Mouse (Mus musculus): ENCODE measurements at regions not wholly inside any gene's neighbourhood (a gene's known extent, or its start where the extent isn't known, plus 50 kb on each side); places are given as distances from the start of the nearest gene placed in this dataset.

- DNase-seq (ENCODE audit: low read depth, low spot score), result no peak
- Histone ChIP-seq H3K9me3 (ENCODE audit: control insufficient read depth, insufficient read depth, low read depth, low read length) (no peaks in the 10 kb centered on the region), H3K4me1 (ENCODE audit: control insufficient read depth in 2 of 2, insufficient read depth in 2 of 2, low read length in 2 of 2, poor library complexity in 1 of 2) (no peaks in the 10 kb centered on the region), H3K9ac (ENCODE audit: insufficient read depth, low read depth, low read length, poor library complexity, severe bottlenecking) (no peak overlapping the region), H3K4me3 (ENCODE audit: insufficient read depth in 1 of 2, low read depth in 1 of 2, low read length in 2 of 2, poor library complexity in 1 of 2, severe bottlenecking in 1 of 2) (no peak overlapping the region), H3K27ac (ENCODE audit: insufficient read depth, low read depth, low read length, poor library complexity, severe bottlenecking) (no peak overlapping the region), H3K36me3 (ENCODE audit: control insufficient read depth, insufficient read depth, low read length, poor library complexity, severe bottlenecking) (no peaks in the 10 kb centered on the region)
- TF ChIP-seq CHD2 (IDR thresholded peaks at IDR 0.05; ENCODE audit: low read depth, low read length) (no peak), HCFC1 (IDR thresholded peaks at IDR 0.05; ENCODE audit: borderline replicate concordance, insufficient read depth, low read length) (no peak), MAFK (IDR thresholded peaks at IDR 0.05; ENCODE audit: insufficient read depth, low read depth, low read length) (no peak), ZNF384 (IDR thresholded peaks at IDR 0.05; ENCODE audit: low read depth, low read length) (no peak), ZC3H11A (IDR thresholded peaks at IDR 0.05; ENCODE audit: borderline replicate concordance, low read depth, low read length) (no peak)
- in situ Hi-C loops (cut with MboI; ENCODE audit: low sequenced_read_pairs in 2 of 2, unreplicated experiment in 2 of 2), result no loop called here
Measured at GRCm38 (mm10) chr8:103816101-103816894, 285.1 kb upstream of the Cdh5 start.

- no peak for DNase-seq (ENCODE audit: low read depth, low spot score)
- H3K27ac ChIP-seq (ENCODE audit: insufficient read depth, low read depth, low read length, poor library complexity, severe bottlenecking), result no peak overlapping the region
Measured at GRCm38 (mm10) chr8:103823541-103823940, 277.9 kb upstream of the Cdh5 start.

GRCm38 (mm10) chr8:103824747-103825146, 276.7 kb upstream of the Cdh5 start:
- in situ Hi-C loops (cut with MboI; ENCODE audit: low sequenced_read_pairs in 2 of 2, unreplicated experiment in 2 of 2), result no loop called here
- H3K4me1 ChIP-seq (ENCODE audit: control insufficient read depth in 2 of 2, insufficient read depth in 2 of 2, low read length in 2 of 2, poor library complexity in 1 of 2), result no peaks in the 10 kb centered on the region
- no peak overlapping the region for H3K27ac ChIP-seq (ENCODE audit: insufficient read depth, low read depth, low read length, poor library complexity, severe bottlenecking)
- DNase-seq (ENCODE audit: low read depth, low spot score), result no peak
- H3K9ac ChIP-seq (ENCODE audit: insufficient read depth, low read depth, low read length, poor library complexity, severe bottlenecking), result no peak overlapping the region
- H3K36me3 ChIP-seq (ENCODE audit: control insufficient read depth, insufficient read depth, low read length, poor library complexity, severe bottlenecking), result no peaks in the 10 kb centered on the region
- no peak overlapping the region for H3K4me3 ChIP-seq (ENCODE audit: insufficient read depth in 1 of 2, low read depth in 1 of 2, low read length in 2 of 2, poor library complexity in 1 of 2, severe bottlenecking in 1 of 2)
- TF ChIP-seq ZC3H11A (IDR thresholded peaks at IDR 0.05; ENCODE audit: borderline replicate concordance, low read depth, low read length) (no peak), ZNF384 (IDR thresholded peaks at IDR 0.05; ENCODE audit: low read depth, low read length) (no peak), CHD2 (IDR thresholded peaks at IDR 0.05; ENCODE audit: low read depth, low read length) (no peak), HCFC1 (IDR thresholded peaks at IDR 0.05; ENCODE audit: borderline replicate concordance, insufficient read depth, low read length) (no peak), MAFK (IDR thresholded peaks at IDR 0.05; ENCODE audit: insufficient read depth, low read depth, low read length) (no peak)
- no peaks in the 10 kb centered on the region for H3K9me3 ChIP-seq (ENCODE audit: control insufficient read depth, insufficient read depth, low read depth, low read length)

More at GRCm38 (mm10) chr8:103823541-103823940, 277.9 kb upstream of the Cdh5 start:
- TF ChIP-seq CHD2 (IDR thresholded peaks at IDR 0.05; ENCODE audit: low read depth, low read length) (no peak), ZNF384 (IDR thresholded peaks at IDR 0.05; ENCODE audit: low read depth, low read length) (no peak), ZC3H11A (IDR thresholded peaks at IDR 0.05; ENCODE audit: borderline replicate concordance, low read depth, low read length) (no peak), MAFK (IDR thresholded peaks at IDR 0.05; ENCODE audit: insufficient read depth, low read depth, low read length) (no peak), HCFC1 (IDR thresholded peaks at IDR 0.05; ENCODE audit: borderline replicate concordance, insufficient read depth, low read length) (no peak)
- no peaks in the 10 kb centered on the region for H3K4me1 ChIP-seq (ENCODE audit: control insufficient read depth in 2 of 2, insufficient read depth in 2 of 2, low read length in 2 of 2, poor library complexity in 1 of 2)
- in situ Hi-C loops (cut with MboI; ENCODE audit: low sequenced_read_pairs in 2 of 2, unreplicated experiment in 2 of 2), result no loop called here
- no peaks in the 10 kb centered on the region for H3K36me3 ChIP-seq (ENCODE audit: control insufficient read depth, insufficient read depth, low read length, poor library complexity, severe bottlenecking)
- no peak overlapping the region for H3K9ac ChIP-seq (ENCODE audit: insufficient read depth, low read depth, low read length, poor library complexity, severe bottlenecking)
- H3K4me3 ChIP-seq (ENCODE audit: insufficient read depth in 1 of 2, low read depth in 1 of 2, low read length in 2 of 2, poor library complexity in 1 of 2, severe bottlenecking in 1 of 2), result no peak overlapping the region
- H3K9me3 ChIP-seq (ENCODE audit: control insufficient read depth, insufficient read depth, low read depth, low read length), result no peaks in the 10 kb centered on the region

- Histone ChIP-seq H3K4me1 (ENCODE audit: control insufficient read depth in 2 of 2, insufficient read depth in 2 of 2, low read length in 2 of 2, poor library complexity in 1 of 2) (no peaks in the 10 kb centered on the region), H3K9ac (ENCODE audit: insufficient read depth, low read depth, low read length, poor library complexity, severe bottlenecking) (no peak overlapping the region), H3K36me3 (ENCODE audit: control insufficient read depth, insufficient read depth, low read length, poor library complexity, severe bottlenecking) (no peaks in the 10 kb centered on the region), H3K9me3 (ENCODE audit: control insufficient read depth, insufficient read depth, low read depth, low read length) (no peaks in the 10 kb centered on the region), H3K4me3 (ENCODE audit: insufficient read depth in 1 of 2, low read depth in 1 of 2, low read length in 2 of 2, poor library complexity in 1 of 2, severe bottlenecking in 1 of 2) (no peak overlapping the region), H3K27ac (ENCODE audit: insufficient read depth, low read depth, low read length, poor library complexity, severe bottlenecking) (no peak overlapping the region)
- TF ChIP-seq ZNF384 (IDR thresholded peaks at IDR 0.05; ENCODE audit: low read depth, low read length) (no peak), MAFK (IDR thresholded peaks at IDR 0.05; ENCODE audit: insufficient read depth, low read depth, low read length) (no peak), CHD2 (IDR thresholded peaks at IDR 0.05; ENCODE audit: low read depth, low read length) (no peak), HCFC1 (IDR thresholded peaks at IDR 0.05; ENCODE audit: borderline replicate concordance, insufficient read depth, low read length) (no peak), ZC3H11A (IDR thresholded peaks at IDR 0.05; ENCODE audit: borderline replicate concordance, low read depth, low read length) (no peak)
- in situ Hi-C loops (cut with MboI; ENCODE audit: low sequenced_read_pairs in 2 of 2, unreplicated experiment in 2 of 2), result no loop called here
- DNase-seq (ENCODE audit: low read depth, low spot score), result no peak
Measured at GRCm38 (mm10) chr8:103825289-103825688, 276.1 kb upstream of the Cdh5 start.
